Mouse (Mus musculus) myocyte (in vitro differentiated cells): ENCODE data around the gene Zfp61. TPM values are rescaled to one million over a fixed set of nuclear protein-coding genes. Genes with fewer than 3 reads are reported as not detected.
A peak's percentile ranks its signal among the peaks of the same experiment; 100 is the strongest.

Experiments
- H3K27me3 ChIP-seq: one replicate; pipeline ENCODE4 v1.6.1; 2011; ENCODE audit not compliant: control insufficient read depth, insufficient read depth, insufficient read length
- H3K36me3 ChIP-seq: one replicate; pipeline ENCODE4 v1.6.1; 2011; ENCODE audit not compliant: control insufficient read depth, insufficient read depth
- H3K4me2 ChIP-seq: one replicate; pipeline ENCODE4 v1.6.1; 2011; ENCODE audit warnings: low read depth, control low read depth
- H3K4me3 ChIP-seq: one replicate; pipeline ENCODE4 v1.5.1; 2011; ENCODE audit warnings: mild to moderate bottlenecking, control low read depth, moderate library complexity
- H3K79me2 ChIP-seq: one replicate; pipeline ENCODE4 v1.6.1; 2011; ENCODE audit not compliant: control insufficient read depth, insufficient read depth
- H3ac ChIP-seq: one replicate; pipeline ENCODE4 v1.6.1; 2011; ENCODE audit not compliant: control insufficient read depth, insufficient read length
- CEBPB ChIP-seq: IDR thresholded peaks from 2 replicates; pipeline ENCODE4 v1.6.1; 2011; ENCODE audit warnings: mild to moderate bottlenecking, moderate library complexity; ENCODE audit not compliant: poor library complexity, insufficient read depth, severe bottlenecking
- E2F4 ChIP-seq: IDR thresholded peaks from one replicate; pipeline ENCODE4 v1.6.1; 2011; ENCODE audit warnings: mild to moderate bottlenecking, control low read depth, moderate library complexity; ENCODE audit not compliant: insufficient read depth
- MAX ChIP-seq: IDR thresholded peaks from one replicate; pipeline ENCODE4 v1.6.1; 2011; ENCODE audit warnings: low read depth, mild to moderate bottlenecking, control low read depth
- MYOD1 ChIP-seq, 3 experiments: IDR thresholded peaks; one replicate each; pipeline ENCODE4 v1.6.1; 2011; ENCODE audit warnings: control low read depth in 2 of 3, low read depth in 2 of 3, mild to moderate bottlenecking in 2 of 3, moderate library complexity in 1 of 3; ENCODE audit not compliant: insufficient read length in 2 of 3, control insufficient read depth in 1 of 3
- MYOG ChIP-seq, 3 experiments: IDR thresholded peaks; one replicate each; pipeline ENCODE4 v1.6.1; 2011; ENCODE audit warnings: control low read depth in 2 of 3, low read depth in 2 of 3, mild to moderate bottlenecking in 2 of 3; ENCODE audit not compliant: insufficient read length in 2 of 3, control insufficient read depth in 1 of 3, insufficient read depth in 1 of 3
- POLR2A ChIP-seq: IDR thresholded peaks from one replicate; pipeline ENCODE4 v1.6.1; 2011; ENCODE audit warnings: low read depth, mild to moderate bottlenecking, control low read depth, moderate library complexity; ENCODE audit not compliant: insufficient read length
- POLR2AphosphoS2 ChIP-seq: IDR thresholded peaks from one replicate; pipeline ENCODE4 v1.6.1; 2011; ENCODE audit warnings: low read depth, control low read depth; ENCODE audit not compliant: insufficient read length
- REST ChIP-seq: IDR thresholded peaks from one replicate; pipeline ENCODE4 v1.6.1; 2011; ENCODE audit warnings: mild to moderate bottlenecking, control low read depth, moderate library complexity; ENCODE audit not compliant: insufficient read depth, insufficient read length
- SRF ChIP-seq: IDR thresholded peaks from one replicate; pipeline ENCODE4 v1.6.1; 2011; ENCODE audit warnings: low read depth; ENCODE audit not compliant: control insufficient read depth, insufficient read length
- TCF12 ChIP-seq: IDR thresholded peaks from one replicate; pipeline ENCODE4 v1.6.1; 2011; ENCODE audit warnings: mild to moderate bottlenecking, control low read depth; ENCODE audit not compliant: poor library complexity, insufficient read depth, severe bottlenecking
- TCF3 ChIP-seq: IDR thresholded peaks from one replicate; pipeline ENCODE4 v1.6.1; 2011; ENCODE audit warnings: low read depth, control low read depth; ENCODE audit not compliant: insufficient read length
- USF1 ChIP-seq: IDR thresholded peaks from one replicate; pipeline ENCODE4 v1.6.1; 2011; ENCODE audit warnings: low read depth, mild to moderate bottlenecking, control low read depth, moderate library complexity
- polyA plus RNA-seq: library from polyadenylated mRNA; unstranded; fragments of >200 nt; fragmentation: generic; extraction: Trizol; gene quantifications from one replicate; pipeline ENCODE4 v1.2.1, GENCODE M21; 2012; ENCODE audit warnings: missing spikeins

Gene Zfp61
- polyA plus RNA-seq, 1 experiment = 4.3 TPM

- Histone ChIP-seq H3ac (no peak overlapping the region), H3K36me3 (no peaks in the 10 kb centered on the region), H3K4me2 (peak overlapping the region; percentile 92), H3K79me2 (no peaks in the 10 kb centered on the region), H3K27me3 (no peaks in the 10 kb centered on the region), H3K4me3 (peak overlapping the region; percentile 39)
- no peak for TF ChIP-seq POLR2AphosphoS2
- peak; percentile 7 for TF ChIP-seq POLR2A
- no peak for TF ChIP-seq TCF12
Observed at GRCm38 (mm10) chr7:24315726-24316566, 14.9 kb upstream of the Zfp61 start.

- no peak for TF ChIP-seq E2F4
- TF ChIP-seq MYOG (IDR thresholded peaks at IDR 0.05; ENCODE audit: control insufficient read depth in 1 of 3, insufficient read depth in 1 of 3, insufficient read length in 2 of 3, low read depth in 2 of 3) = no peak
- no peak for TF ChIP-seq USF1
- no peak for TF ChIP-seq MYOD1 (IDR thresholded peaks at IDR 0.05; ENCODE audit: control insufficient read depth in 1 of 3, insufficient read length in 2 of 3, low read depth in 2 of 3)
- TF ChIP-seq SRF = no peak
- no peak for TF ChIP-seq POLR2AphosphoS2
- TF ChIP-seq REST = no peak
- no peak for TF ChIP-seq MAX
- TF ChIP-seq POLR2A = no peak
- no peak for TF ChIP-seq TCF3
- Histone ChIP-seq H3K79me2 (no peaks in the 10 kb centered on the region), H3K27me3 (no peaks in the 10 kb centered on the region), H3K4me2 (peak overlapping the region; percentile 69), H3K4me3 (peak overlapping the region; percentile 65), H3ac (no peak overlapping the region), H3K36me3 (no peaks in the 10 kb centered on the region)
Observed at GRCm38 (mm10) chr7:24299823-24300481, 1.1 kb downstream of the Zfp61 start.

GRCm38 (mm10) chr7:24298973-24299708 lies 1.9 kb downstream of the Zfp61 start:
- Histone ChIP-seq H3K79me2 (no peaks in the 10 kb centered on the region), H3K4me3 (peak overlapping the region; percentile 65), H3K27me3 (no peaks in the 10 kb centered on the region), H3ac (peak overlapping the region; percentile 74), H3K4me2 (peak overlapping the region; percentile 58), H3K36me3 (no peaks in the 10 kb centered on the region)
- TF ChIP-seq TCF3 (no peak), MYOG (IDR thresholded peaks at IDR 0.05; ENCODE audit: control insufficient read depth in 1 of 3, insufficient read depth in 1 of 3, insufficient read length in 2 of 3, low read depth in 2 of 3) (no peak), POLR2A (peak; percentile 50)

DNA sequence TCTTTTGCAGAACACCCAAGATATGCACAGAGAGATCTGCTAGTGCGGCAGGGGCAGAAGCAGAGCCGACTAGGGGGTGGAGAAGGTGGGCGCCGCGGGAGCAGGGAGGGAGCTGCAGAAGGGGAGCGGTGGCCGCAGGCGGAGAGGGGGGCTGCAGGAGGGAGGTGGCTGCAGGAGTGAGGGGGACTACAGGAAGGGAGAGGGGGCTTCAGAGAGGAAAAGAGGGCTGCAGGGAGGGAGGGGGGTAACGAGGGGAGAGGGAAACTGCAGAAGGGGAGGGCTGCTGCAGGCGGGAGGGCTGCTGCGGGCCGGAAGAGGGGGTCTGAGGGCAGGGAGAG lies 2.4 kb downstream of the Zfp61 start:
- peak overlapping the region; percentile 58 for H3K4me2 ChIP-seq
- no peaks in the 10 kb centered on the region for H3K27me3 ChIP-seq
- peak overlapping the region; percentile 74 for H3ac ChIP-seq
- peak overlapping the region; percentile 65 for H3K4me3 ChIP-seq
- no peaks in the 10 kb centered on the region for H3K79me2 ChIP-seq
- TF ChIP-seq POLR2A (no peak), REST (no peak), POLR2AphosphoS2 (no peak), CEBPB (no peak), TCF12 (no peak), MYOD1 (IDR thresholded peaks at IDR 0.05; ENCODE audit: control insufficient read depth in 1 of 3, insufficient read length in 2 of 3, low read depth in 2 of 3) (no peak), MYOG (IDR thresholded peaks at IDR 0.05; ENCODE audit: control insufficient read depth in 1 of 3, insufficient read depth in 1 of 3, insufficient read length in 2 of 3, low read depth in 2 of 3) (no peak), E2F4 (no peak), TCF3 (no peak), USF1 (no peak), SRF (no peak), MAX (no peak)
- H3K36me3 ChIP-seq = no peaks in the 10 kb centered on the region

- Histone ChIP-seq H3K79me2 (no peaks in the 10 kb centered on the region), H3K4me3 (no peak overlapping the region), H3K36me3 (no peaks in the 10 kb centered on the region), H3K4me2 (no peak overlapping the region), H3K27me3 (no peaks in the 10 kb centered on the region), H3ac (no peak overlapping the region)
- TF ChIP-seq POLR2AphosphoS2 (no peak), TCF12 (no peak), MYOG (IDR thresholded peaks at IDR 0.05; ENCODE audit: control insufficient read depth in 1 of 3, insufficient read depth in 1 of 3, insufficient read length in 2 of 3, low read depth in 2 of 3) (no peak), MYOD1 (IDR thresholded peaks at IDR 0.05; ENCODE audit: control insufficient read depth in 1 of 3, insufficient read length in 2 of 3, low read depth in 2 of 3) (no peak), SRF (no peak), CEBPB (no peak), TCF3 (no peak), POLR2A (no peak), E2F4 (no peak), REST (no peak)
Observed at GRCm38 (mm10) chr7:24297361-24298095, 3.5 kb downstream of the Zfp61 start.
